Comparison of ENCODE assay signal across 28 mouse cellular contexts in the genomic region with DNA sequence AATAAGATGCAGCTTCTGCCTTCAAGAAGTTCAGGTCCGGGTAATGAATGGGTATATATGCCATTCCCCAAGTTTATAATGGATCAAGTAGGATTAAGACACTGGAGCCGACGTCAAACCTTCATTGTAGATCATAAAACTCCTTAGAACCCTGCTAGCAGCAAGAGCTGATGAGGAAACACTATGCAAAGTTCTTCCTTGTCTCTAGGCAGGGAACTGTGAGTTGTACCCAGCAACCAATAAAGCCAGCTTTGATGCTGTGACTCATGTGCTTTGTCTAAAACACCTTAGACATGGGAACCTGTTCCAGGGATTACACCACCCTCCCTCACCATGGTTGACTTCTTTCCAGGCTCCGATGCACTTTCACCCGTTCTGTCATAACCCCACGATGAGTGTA. TPM values are rescaled to one million over a fixed set of nuclear protein-coding genes. Genes with fewer than 3 reads are reported as not detected.
"Had no signal": no experiment of that assay in that cellular context is flagged by ENCODE, and none has a peak within 500 bp of the region (broad histone marks: within the 10 kb centered on the region; RNA-seq: fewer than 3 reads in every experiment).

No protein-coding gene starts in this region.

- ATAC-seq: midbrain, embryonic 16.5 days had no signal

- DNase-seq: lung, adult 18-20 months; lung, embryonic 14.5 days; lung, postnatal 10 days; lung, postnatal 4 days; midbrain, embryonic 14.5 days; retina, postnatal 1 day; right cerebral cortex, adult 18-20 months; right cerebral cortex, postnatal 25 days; right cerebral cortex, postnatal 4 days; spleen, adult 18-20 months; thymus, adult 2 months; thymus, postnatal 25 days; thymus, postnatal 4 days had no signal

- H3K27me3 ChIP-seq: midbrain, embryonic 12.5 days; neural tube, embryonic 13.5 days; neural tube, embryonic 15.5 days had no signal

RNA-seq across cellular contexts. Expression of a gene that starts 11.2 kb away (rescaled TPM):
- total RNA-seq: megakaryocyte, adult 5-6 weeks; megakaryocyte-erythroid progenitor cell, adult 5-6 weeks had no signal
- polyA plus RNA-seq: lung, embryonic 14.5 days; lung, embryonic 16.5 days; midbrain, embryonic 10.5 days; midbrain, embryonic 12.5 days; midbrain, embryonic 14.5 days; midbrain, embryonic 16.5 days; myocyte; neural tube, embryonic 11.5 days; neural tube, embryonic 13.5 days; neural tube, embryonic 15.5 days; small intestine, adult 2 months; stomach, embryonic 14.5 days; stomach, embryonic 16.5 days; testis, adult 2 months; thymus, adult 2 months; urinary bladder, adult 2 months had no signal

RNA-seq across cellular contexts. Expression of a gene that starts 52.5 kb away (rescaled TPM):
- total RNA-seq: megakaryocyte, adult 5-6 weeks; megakaryocyte-erythroid progenitor cell, adult 5-6 weeks had no signal
- polyA plus RNA-seq: lung, embryonic 14.5 days; lung, embryonic 16.5 days; midbrain, embryonic 10.5 days; midbrain, embryonic 12.5 days; midbrain, embryonic 14.5 days; midbrain, embryonic 16.5 days; myocyte; neural tube, embryonic 11.5 days; neural tube, embryonic 13.5 days; neural tube, embryonic 15.5 days; small intestine, adult 2 months; stomach, embryonic 14.5 days; stomach, embryonic 16.5 days; testis, adult 2 months; urinary bladder, adult 2 months had no signal
